Mouse (Mus musculus): ENCODE data around the gene Nr1d1.
A peak's percentile ranks its signal among the peaks of the same experiment; 100 is the strongest.
"Not testable (repeated sequence)": the region's sequence is repeated elsewhere in the genome, so short reads cannot be mapped to it uniquely, and the experiment has no call there.

Gene Nr1d1

DNA sequence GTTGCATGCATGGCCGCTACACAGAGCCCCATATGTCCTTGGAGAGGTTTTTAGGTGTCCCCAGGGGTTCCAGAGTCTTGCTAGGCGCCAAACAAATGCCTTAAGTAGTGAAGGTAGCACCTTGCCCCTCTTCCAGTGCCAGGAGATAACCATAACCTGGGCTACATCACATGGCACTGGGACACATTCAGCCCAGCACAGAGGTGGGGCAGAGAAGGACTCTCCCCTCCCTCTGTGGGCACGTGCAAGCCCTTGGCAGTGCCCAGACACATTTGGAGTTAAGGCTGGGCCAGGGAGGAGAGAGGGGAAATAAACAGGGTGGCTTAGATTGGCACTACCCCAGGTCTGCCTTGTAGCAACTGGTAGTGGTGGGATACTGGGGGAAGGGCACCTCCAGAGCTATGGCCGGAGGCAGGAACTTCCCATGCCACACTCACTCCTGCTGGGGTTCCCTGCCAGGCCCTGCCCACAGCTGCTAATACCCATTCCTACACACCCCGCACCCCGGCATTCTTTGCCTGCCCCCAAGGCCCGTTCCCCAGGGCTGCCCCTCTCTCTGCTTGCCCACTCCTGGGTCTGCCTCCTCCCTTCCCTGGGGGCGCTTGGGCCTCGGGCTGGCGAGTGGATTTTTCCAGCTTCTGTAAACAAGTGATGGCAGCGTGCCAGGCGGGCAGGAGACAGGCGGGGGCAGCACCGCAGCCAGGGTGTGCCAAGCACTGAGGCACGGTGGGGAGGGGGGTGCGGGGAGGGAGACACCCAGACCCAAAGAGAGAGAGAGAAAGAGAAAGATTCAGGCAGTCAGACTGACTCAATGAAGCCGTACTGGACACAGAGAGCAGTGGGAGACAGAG, 24.6 kb downstream of the Nr1d1 start:
- DNase-seq = no peak

DNA sequence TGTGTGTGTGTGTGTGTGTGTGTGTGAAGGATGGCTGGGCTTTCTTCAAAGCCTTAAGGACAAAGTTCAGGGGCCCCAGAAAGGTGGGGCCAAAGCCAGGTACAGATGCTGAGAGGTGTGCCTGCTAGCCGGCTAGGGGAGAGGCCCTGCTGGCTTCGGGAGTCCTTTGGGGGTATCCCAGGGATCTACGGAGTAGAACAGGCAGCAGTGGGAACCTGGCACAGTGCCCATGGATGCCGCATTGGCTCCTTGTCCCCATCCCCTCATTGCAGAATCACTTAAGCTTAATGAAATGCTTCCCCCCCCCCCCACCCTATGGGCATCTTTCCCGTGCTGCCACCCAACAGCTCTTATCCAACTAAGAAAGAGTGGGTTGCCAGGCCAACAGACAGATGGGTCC, 25.4 kb downstream of the Nr1d1 start:
- DNase-seq = no peak

- no peak for DNase-seq
These were observed 26.4 kb downstream of the Nr1d1 start for GRCm38 (mm10) chr11:98748506-98749416.

- DNase-seq = no peak
These were observed 27.2 kb downstream of the Nr1d1 start for GRCm38 (mm10) chr11:98747804-98748505.

DNA sequence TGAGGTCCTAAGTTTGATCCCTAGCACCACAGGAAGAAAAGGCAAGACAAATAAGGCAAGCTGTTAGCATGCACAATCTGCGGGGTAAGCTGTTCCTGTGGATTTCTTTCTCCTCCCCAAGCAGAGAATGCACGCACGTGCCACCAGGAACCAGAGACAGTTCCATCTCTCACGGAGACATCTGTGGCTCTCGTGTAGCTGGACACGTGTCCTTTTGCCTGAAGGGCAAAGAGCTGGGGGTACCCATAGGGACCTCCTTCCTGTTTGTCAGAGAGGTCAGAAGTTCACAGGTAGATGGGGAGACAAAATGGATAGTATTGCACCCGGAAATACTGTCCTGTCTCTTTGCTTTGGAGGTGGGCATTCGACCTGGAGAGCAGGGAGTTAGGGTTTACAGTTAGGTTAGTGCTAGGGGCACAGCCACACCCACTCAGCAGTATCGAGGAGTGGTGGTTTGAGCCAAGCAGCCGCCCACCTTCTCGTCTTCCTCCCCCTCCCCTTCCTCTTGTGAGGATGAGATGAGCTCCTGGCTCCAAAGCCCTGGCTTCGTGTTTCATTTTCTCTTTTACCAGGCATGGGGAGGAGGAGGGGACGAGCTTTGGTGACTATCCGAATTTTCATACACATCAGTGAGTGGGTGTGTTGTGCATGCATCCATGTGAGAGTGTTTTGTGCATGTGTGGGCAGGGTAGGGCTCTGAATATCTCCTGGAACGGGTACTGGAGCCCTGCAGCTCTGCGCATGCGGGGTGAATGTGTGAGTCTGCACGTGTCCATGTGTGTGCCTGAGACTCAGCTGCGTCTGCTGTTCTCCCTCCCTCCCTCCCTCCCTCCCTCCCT, 28.1 kb downstream of the Nr1d1 start:
- DNase-seq = peak in 1 of 2 experiments; percentile 60

DNA sequence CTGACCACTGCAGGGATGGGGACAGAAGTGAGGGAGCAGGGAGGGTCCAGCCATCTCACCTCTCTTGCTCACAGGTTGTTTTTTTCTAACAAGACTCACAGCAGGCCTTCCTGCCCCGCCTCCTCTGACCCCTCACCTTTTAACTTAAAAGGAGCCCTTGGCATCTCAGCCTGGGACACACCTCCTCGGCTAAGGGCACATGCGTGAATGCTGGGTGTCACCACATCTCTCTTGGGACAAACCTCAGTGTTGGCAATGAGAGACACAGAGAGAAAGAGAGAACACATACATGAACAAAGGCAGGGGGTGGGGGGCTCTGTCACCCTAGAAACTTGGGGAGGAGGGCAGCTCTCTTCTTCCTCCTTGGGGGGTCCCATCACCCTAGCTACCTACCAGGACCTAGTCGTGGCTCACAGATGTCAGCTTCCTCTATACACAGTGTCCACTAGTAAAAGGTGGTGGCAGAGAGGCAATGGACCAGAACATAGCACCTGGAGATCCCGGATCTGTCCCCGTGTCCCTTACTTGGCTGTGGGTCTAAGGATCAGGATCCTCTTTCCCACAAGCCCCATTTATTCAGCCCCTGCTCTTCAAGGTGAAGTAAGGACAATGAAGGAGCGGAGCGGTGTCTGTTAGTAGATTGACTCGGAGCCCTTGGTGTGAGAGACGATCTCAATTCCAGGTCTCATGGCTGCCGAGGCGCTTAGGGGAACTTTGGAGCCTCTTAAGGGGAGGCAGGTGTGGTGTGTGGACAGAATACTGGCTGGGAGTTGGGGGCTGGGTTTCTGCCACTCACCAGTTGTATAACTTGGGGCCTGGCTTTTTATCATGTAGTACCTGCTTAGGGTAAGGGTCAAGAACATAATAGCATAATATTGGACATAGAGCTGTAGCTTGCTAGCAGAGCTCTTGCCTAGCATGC, 28.9 kb downstream of the Nr1d1 start:
- no peak for DNase-seq

DNA sequence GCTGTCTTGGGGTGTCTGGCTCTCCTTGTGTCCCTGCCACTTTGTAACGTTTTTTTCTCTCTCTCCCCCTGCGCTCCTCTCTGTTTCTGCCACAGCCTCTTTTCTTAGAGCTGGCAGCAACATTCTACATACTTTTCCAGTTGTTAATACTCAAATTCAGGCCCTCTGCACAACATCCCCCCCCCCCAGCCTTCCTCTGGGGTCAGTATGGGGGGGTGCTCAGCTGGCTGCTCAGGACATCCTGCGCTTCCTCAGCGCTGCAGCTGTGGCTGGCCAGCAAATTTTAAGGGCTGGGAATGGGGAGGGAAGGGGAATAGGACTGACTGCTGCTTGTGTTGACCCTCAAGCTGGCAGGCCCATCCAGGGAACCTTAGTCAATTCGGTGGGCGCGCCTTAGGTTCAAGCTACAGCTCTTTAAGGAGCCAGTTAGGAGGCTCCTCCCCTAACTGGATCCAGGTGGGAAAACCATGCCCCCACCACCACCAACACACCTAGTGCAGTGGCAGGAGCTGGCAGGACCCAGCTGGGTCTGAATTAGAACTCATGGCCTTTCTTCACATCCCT, 30.6 kb downstream of the Nr1d1 start:
- DNase-seq = no peak

DNA sequence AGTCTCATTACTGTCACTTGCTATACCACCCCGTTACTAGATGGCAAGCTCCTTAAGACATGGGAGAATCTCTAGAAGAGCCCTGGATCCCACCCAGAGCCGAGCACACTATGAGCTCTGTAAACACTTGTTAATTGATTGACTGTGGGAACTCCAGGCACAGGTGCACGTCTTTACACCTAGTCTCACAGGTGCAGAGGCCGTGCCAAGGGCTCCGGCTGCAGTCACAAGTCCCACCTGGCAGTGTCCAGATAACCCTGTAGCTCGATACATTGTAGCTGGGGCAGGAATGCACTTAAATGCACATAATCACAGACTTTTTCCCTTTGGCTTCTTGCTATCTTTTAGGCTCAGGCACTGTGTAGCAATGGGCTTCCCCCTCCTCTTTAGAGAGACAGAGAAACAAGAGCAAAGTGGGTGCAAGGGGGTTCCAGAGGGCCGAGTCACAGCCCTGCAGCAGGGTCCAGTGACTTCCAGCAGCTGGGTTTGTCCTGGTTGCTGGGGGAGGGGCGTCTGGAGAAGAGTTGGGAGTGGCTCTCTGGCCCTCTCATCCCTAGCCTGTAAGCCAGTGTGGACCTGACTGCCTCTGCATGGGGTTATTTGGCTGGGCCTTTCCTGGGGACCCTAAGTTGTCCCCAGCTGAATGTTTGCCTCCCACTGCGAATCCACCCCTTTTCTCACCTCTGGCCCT, 31.3 kb downstream of the Nr1d1 start:
- no peak for DNase-seq

- DNase-seq = no peak
These were observed 32.5 kb downstream of the Nr1d1 start for GRCm38 (mm10) chr11:98742397-98743291.

DNA sequence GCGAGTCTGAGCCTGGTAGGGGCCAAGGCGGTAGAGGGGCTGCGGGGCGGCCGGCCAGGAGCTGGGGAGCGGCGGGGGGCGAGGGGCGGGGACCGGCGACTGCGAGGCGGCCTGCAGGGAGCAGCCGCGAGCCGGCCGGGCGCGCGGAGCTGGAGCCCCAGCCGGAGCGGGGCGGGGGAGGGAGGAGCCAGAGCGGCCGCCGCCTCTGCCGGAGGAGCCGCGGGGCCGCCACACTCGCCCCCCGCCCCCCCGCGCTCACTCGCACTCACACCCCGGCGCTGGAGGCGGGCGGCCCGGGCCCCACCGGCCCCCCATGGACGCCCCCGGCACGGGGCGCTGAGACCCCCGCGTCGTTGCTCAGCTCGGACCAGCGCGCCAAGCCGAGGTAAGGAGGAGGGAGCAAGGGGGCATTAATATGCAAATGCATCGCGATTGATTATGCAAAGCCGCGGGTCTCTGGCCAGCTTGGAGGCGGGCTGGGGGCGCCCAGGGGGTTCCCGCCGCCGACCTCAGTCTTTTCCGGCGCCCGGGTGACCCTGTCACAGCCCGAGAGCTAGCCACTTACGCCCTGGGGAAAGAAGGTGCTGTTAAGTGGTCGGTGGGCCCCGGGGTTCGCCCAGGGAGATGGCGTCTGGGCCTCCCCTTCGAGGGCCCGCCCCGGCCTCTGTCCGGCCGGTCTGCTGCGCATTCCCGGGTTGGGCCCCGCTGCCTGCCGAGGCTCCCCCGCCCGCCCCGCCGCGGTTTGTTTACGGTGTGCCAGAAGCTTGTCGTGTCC, 33.3 kb downstream of the Nr1d1 start:
- peak; percentile 62 to 80 for DNase-seq

- no peak for DNase-seq
These were observed 34.0 kb downstream of the Nr1d1 start for GRCm38 (mm10) chr11:98741051-98741620.

DNA sequence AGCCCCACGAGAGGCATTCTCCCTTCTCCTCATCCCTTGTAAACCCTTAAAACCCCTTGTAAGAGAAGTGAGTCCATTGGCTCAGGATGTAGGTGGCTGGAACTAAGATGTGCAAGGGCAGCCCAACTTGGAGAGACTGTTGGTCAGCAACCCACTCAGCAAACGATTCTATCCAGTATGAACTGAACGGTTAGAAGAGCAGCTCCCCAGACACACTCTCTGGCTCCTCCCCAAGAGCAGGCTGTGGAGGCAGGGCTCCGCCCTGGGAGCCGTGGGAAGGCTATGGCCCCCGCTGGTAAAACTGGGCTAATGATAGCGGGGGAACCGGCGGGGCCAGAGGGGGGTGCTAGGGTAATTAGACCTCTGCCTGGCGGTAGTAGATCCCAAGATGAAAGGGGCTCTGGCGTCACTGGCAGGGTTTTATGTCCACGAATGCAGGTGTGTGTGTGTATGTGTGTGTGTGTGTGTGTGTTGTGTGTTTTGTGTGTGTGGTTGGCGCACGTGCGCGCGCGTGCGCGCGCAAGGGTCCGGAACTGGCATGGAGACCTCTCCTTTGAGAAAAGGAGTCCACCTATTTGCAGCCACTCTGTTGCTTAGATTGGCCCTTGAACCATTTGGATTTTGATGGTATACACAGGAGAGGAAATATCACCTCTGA, 34.6 kb downstream of the Nr1d1 start, which contains the start of gene Thra:
Thra (plus strand) TSS at position 246 of the 658 bp plus-strand sequence.
- DNase-seq = no peak

DNA sequence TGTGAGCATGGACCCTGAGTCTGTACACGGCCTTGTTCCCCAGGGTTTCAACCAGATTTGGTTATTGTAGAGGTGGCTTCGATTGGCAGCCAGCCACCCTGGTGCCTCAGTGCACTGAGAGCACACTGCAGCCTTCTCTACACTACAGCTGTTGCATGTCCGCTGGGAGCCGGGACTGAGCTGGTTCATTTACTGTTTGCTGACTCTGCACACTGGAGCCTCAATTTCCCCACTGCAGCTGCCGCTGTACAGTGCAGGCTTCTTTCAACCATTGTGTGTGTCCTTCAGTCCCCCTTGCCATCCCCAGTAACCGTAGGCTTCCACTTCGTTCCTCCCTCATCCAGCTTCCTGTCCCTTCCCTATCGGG, 35.1 kb downstream of the Nr1d1 start:
- DNase-seq = no peak

DNA sequence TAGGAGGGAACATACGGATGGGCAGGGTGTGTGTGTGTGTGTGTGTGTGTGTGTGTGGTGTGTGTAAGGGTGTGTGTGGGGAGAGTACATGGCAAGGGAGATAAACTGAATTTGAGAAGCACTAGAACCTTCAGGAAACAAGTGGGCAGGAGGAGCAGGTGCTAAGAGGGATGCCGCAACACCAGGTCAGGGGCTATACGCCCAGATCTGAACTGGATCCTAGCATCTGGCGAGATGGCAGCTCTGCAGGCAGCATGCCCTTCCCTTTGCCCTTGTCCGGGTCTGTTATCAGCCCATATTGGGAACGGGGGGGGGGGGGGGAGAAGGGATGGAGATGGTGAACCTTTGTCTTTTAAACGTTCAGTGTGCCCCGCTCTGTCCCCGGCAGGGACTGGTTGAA, 36.2 kb downstream of the Nr1d1 start:
- DNase-seq = no peak

- DNase-seq = no peak
These were observed 36.7 kb downstream of the Nr1d1 start for GRCm38 (mm10) chr11:98738428-98738911.

- DNase-seq = not testable (repeated sequence)
These were observed 37.9 kb downstream of the Nr1d1 start for GRCm38 (mm10) chr11:98737220-98737619.

GRCm38 (mm10) chr11:98736176-98736575, 39.0 kb downstream of the Nr1d1 start:
- no peak for DNase-seq
